11 mouse cellular contexts compared by ENCODE assay signal in the genomic region with DNA sequence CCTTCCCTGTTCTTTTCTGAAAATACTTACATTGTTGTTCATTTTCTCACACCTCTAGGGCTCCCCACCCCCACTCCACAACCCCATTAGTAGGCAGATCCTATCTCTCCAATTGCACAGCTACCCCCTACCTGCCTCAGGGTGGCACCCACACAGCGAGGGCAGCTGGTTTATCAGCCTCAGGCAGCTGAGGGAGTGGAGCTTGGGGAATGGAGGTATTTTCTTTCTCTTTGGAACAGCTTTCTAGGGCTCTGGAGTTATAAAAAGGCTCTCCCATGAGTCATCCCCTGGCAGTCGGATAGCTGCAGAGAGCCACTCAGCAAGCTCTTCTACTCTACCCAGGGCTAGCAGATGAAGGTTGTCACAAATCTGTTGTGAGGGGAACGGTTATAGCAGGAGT. TPM values are rescaled to one million over a fixed set of nuclear protein-coding genes. Genes with fewer than 3 reads are reported as not detected.
DNase-seq lines count a peak whose midpoint lies in the region; ATAC-seq and TF ChIP-seq lines count a peak whose summit lies in the region.
"Had no signal": no experiment of that assay in that cellular context is flagged by ENCODE, and none has a peak within 500 bp of the region (broad histone marks: within the 10 kb centered on the region; RNA-seq: fewer than 3 reads in every experiment).

No protein-coding gene starts in this region.

- ATAC-seq in heart, embryonic 11.5 days (replicated peaks; ENCODE audit: insufficient number of reproducible peaks, low FRiP score, low TSS enrichment), result no peak
- ATAC-seq: inflammation-experienced regulatory T-cells, adult 6 months had no signal

- no peak overlapping the region for H3K27ac ChIP-seq in heart, embryonic 11.5 days (ENCODE audit: low read depth, low read length)
- peak overlapping the region; percentile 88 for H3K27ac ChIP-seq in cortical plate, adult 2 months (ENCODE audit: insufficient read depth, low read length)
- H3K27ac ChIP-seq: heart, embryonic 13.5 days; macrophage had no signal

- no peaks in the 10 kb centered on the region for H3K27me3 ChIP-seq in heart, embryonic 11.5 days (ENCODE audit: control insufficient read depth, insufficient read depth, low read length)
- H3K27me3 ChIP-seq in myocyte (ENCODE audit: control insufficient read depth, insufficient read depth, insufficient read length), result no peaks in the 10 kb centered on the region
- H3K27me3 ChIP-seq: heart, embryonic 13.5 days had no signal

- TF ChIP-seq CTCF in cortical plate, adult 2 months (IDR thresholded peaks at IDR 0.05; ENCODE audit: extremely low read depth, insufficient read depth, low read length), result no peak

- no peak overlapping the region for H3ac ChIP-seq in myocyte (ENCODE audit: control insufficient read depth, insufficient read length)

- no peak overlapping the region for H3K9ac ChIP-seq in heart, embryonic 11.5 days (ENCODE audit: low read depth, low read length)
- H3K9ac ChIP-seq: heart, embryonic 13.5 days had no signal

- WGBS in heart, embryonic 11.5 days (ENCODE audit: insufficient replicate concordance), result 49% methylated on average over 3 of the region's 3 CpGs

- DNase-seq in heart, postnatal 4 days, result peak; percentile 17
- peak; percentile 33 to 40 for DNase-seq in cerebellum, adult 18-20 months
- DNase-seq in spleen, adult 18-20 months, result no peak
- DNase-seq in kidney, adult 8-10 months, result no peak

- no peaks in the 10 kb centered on the region; the same call in 1 of the 2 replicates for H3K4me1 ChIP-seq in heart, embryonic 11.5 days (ENCODE audit: control insufficient read depth, insufficient read depth, low read length)
- peaks cover 11% of the 10 kb centered on the region for H3K4me1 ChIP-seq in cortical plate, adult 2 months (ENCODE audit: control insufficient read depth, insufficient read depth, low read length)

- no peaks in the 10 kb centered on the region for H3K36me3 ChIP-seq in heart, embryonic 11.5 days (ENCODE audit: control insufficient read depth, insufficient read depth, low read length)
- H3K36me3 ChIP-seq in myocyte (ENCODE audit: control insufficient read depth, insufficient read depth), result no peaks in the 10 kb centered on the region
- H3K36me3 ChIP-seq: G1E; heart, embryonic 13.5 days had no signal

- no peak overlapping the region for H3K4me3 ChIP-seq in heart, embryonic 11.5 days (ENCODE audit: low read depth, low read length)
- no peak overlapping the region for H3K4me3 ChIP-seq in cortical plate, adult 2 months (ENCODE audit: insufficient read depth, low read length)
- H3K4me3 ChIP-seq in myocyte, result no peak overlapping the region
- H3K4me3 ChIP-seq: heart, embryonic 13.5 days had no signal

- H3K4me2 ChIP-seq in heart, embryonic 11.5 days, result no peak overlapping the region
- H3K4me2 ChIP-seq in myocyte (ENCODE audit: low read depth), result peak overlapping the region; percentile 53
- H3K4me2 ChIP-seq: heart, embryonic 13.5 days had no signal

- no peaks in the 10 kb centered on the region for H3K9me3 ChIP-seq in heart, embryonic 11.5 days (replicated peaks; ENCODE audit: control insufficient read depth, low read length)
- H3K9me3 ChIP-seq: G1E; heart, embryonic 13.5 days had no signal

- no peak for TF ChIP-seq POLR2A in cortical plate, adult 2 months (IDR thresholded peaks at IDR 0.05; ENCODE audit: extremely low read depth, insufficient read depth, low read length)
- no peak for TF ChIP-seq POLR2A in myocyte (IDR thresholded peaks at IDR 0.05; ENCODE audit: insufficient read length, low read depth)

- no peaks in the 10 kb centered on the region for H3K79me2 ChIP-seq in myocyte (ENCODE audit: control insufficient read depth, insufficient read depth)

TF ChIP-seq in myocyte, 11 proteins besides CTCF, POLR2A, EP300 and RAD21:
- TF ChIP-seq MYOD1 (IDR thresholded peaks at IDR 0.05; ENCODE audit: control insufficient read depth in 1 of 3, insufficient read length in 2 of 3, low read depth in 2 of 3) (peak in 2 of 3 experiments; percentile 59 to 81), SRF (IDR thresholded peaks at IDR 0.05; ENCODE audit: control insufficient read depth, insufficient read length, low read depth) (no peak), MYOG (IDR thresholded peaks at IDR 0.05; ENCODE audit: control insufficient read depth in 1 of 3, insufficient read depth in 1 of 3, insufficient read length in 2 of 3, low read depth in 2 of 3) (peak; percentile 28 to 83 (median 66))

RNA-seq across cellular contexts. Expression of a gene that starts 20.6 kb away (rescaled TPM):
- under 1 TPM; 0.29 to 0.41 TPM for total RNA-seq in heart, postnatal 4 days (2021)
- polyA plus RNA-seq in heart, embryonic 11.5 days (2014; fragmentation: Nextera tagmentation; extraction: Ambion mirVana), result 0.84 and 1.7 TPM in 2 replicates
- 293 and 323 TPM in 2 replicates for polyA plus RNA-seq in cortical plate, adult 2 months (2012; rRNA removed)
- 5.2 TPM for polyA plus RNA-seq in myocyte (2012; fragmentation: generic; extraction: Trizol)
- polyA plus RNA-seq: G1E; inflammation-experienced regulatory T-cells, adult 6 months; macrophage had no signal

RNA-seq across cellular contexts. Expression of a gene that starts 25.9 kb away (rescaled TPM):
- total RNA-seq in heart, postnatal 4 days (2021), result 10 to 100 TPM; 10.7 to 15.6 TPM
- 4.3 and 5.9 TPM in 2 replicates for polyA plus RNA-seq in heart, embryonic 11.5 days (2014; fragmentation: Nextera tagmentation; extraction: Ambion mirVana)
- polyA plus RNA-seq in cortical plate, adult 2 months (2012; rRNA removed), result 18.2 and 18.3 TPM in 2 replicates
- polyA plus RNA-seq in myocyte (2012; fragmentation: generic; extraction: Trizol), result 0.13 TPM

Comparison
In these comparisons a context has a peak if more than half of its experiments do, and no peak if none do; other contexts are left out.
1. DNase-seq: peak in heart, postnatal 4 days (single experiment) and cerebellum, adult 18-20 months (2 of 2); none in spleen, adult 18-20 months (0 of 2) and kidney, adult 8-10 months (0 of 2).
2. RNA of a gene that starts 20.6 kb away (polyA plus RNA-seq): 293 to 323 TPM in cortical plate, adult 2 months; 5.2 TPM in myocyte (single experiment) and 0.84 to 1.7 TPM in heart, embryonic 11.5 days; every median in the first group is over 10 times any median in the second.